Mouse (Mus musculus) liver, adult 2 months (tissue): ENCODE results near the gene Dusp28. TPM values are rescaled to one million over a fixed set of nuclear protein-coding genes. Genes with fewer than 3 reads are reported as not detected.

ENCODE experiments used
- DNase-seq: peaks from one replicate; pipeline ENCODE4 v3.0.0-alpha.2; 2011; ENCODE audit warnings: low read depth, low spot score; ENCODE audit errors: extremely low read depth
- H3K27ac ChIP-seq: fragments of 200-500 bp; replicated peaks from 2 replicates; pipeline ENCODE4 v1.5.1; 2012; ENCODE audit warnings: low read depth, mild to moderate bottlenecking, control low read depth, inconsistent platforms, low read length; ENCODE audit not compliant: insufficient read depth
- H3K27me3 ChIP-seq: fragments of 200-500 bp; 2 replicates; pipeline ENCODE4 v1.6.1; 2012; ENCODE audit warnings: mild to moderate bottlenecking, moderate library complexity, low read length, inconsistent platforms; ENCODE audit not compliant: control insufficient read depth, insufficient read depth
- H3K36me3 ChIP-seq: fragments of 200-500 bp; 2 replicates; pipeline ENCODE4 v1.6.1; 2012; ENCODE audit warnings: low read length, inconsistent platforms; ENCODE audit not compliant: control insufficient read depth, insufficient read depth
- H3K4me1 ChIP-seq: fragments of 200-500 bp; 2 replicates; pipeline ENCODE4 v1.6.1; 2011; ENCODE audit warnings: low read length; ENCODE audit not compliant: control insufficient read depth, insufficient read depth
- H3K4me3 ChIP-seq: fragments of 200-500 bp; 2 replicates; pipeline ENCODE4 v1.5.1; 2011; ENCODE audit warnings: low read depth, mild to moderate bottlenecking, control low read depth, low read length, moderate library complexity; ENCODE audit not compliant: insufficient read depth
- H3K79me2 ChIP-seq: fragments of 200-500 bp; 2 replicates; pipeline ENCODE4 v1.6.1; 2012; ENCODE audit warnings: inconsistent platforms, mild to moderate bottlenecking, low read length, moderate library complexity; ENCODE audit not compliant: control insufficient read depth, insufficient read depth
- H3K9ac ChIP-seq: fragments of 200-500 bp; 2 replicates; pipeline ENCODE4 v1.6.1; 2012; ENCODE audit warnings: low read depth, mild to moderate bottlenecking, control low read depth, inconsistent platforms, low read length
- CTCF ChIP-seq: fragments of 200-500 bp; IDR thresholded peaks from 2 replicates; pipeline ENCODE4 v1.5.1; 2011; ENCODE audit warnings: low read depth, low read length, control low read depth
- POLR2A ChIP-seq: fragments of 200-500 bp; IDR thresholded peaks from 2 replicates; pipeline ENCODE4 v1.6.1; 2011; ENCODE audit warnings: low read length, control low read depth; ENCODE audit not compliant: insufficient read depth; ENCODE audit errors: extremely low read depth
- WGBS: fragments of 180-500 bp; shearing (Covaris S2); methylation state at CpG from one replicate; pipeline ENCODE4 v1.1.7; 2018; 5-methylcytosine and 5-hydroxymethylcytosine counted together
- polyA plus RNA-seq: library from polyadenylated mRNA; depleted of rRNA; stranded (reverse); fragments of >200 nt; gene quantifications from 2 replicates; pipeline ENCODE4 v1.2.3, GENCODE M21; 2012
- total RNA-seq: library from RNA; depleted of rRNA; stranded (reverse); fragments of >200 nt; gene quantifications from 2 replicates; pipeline ENCODE4 v1.2.3, GENCODE M21; 2014

Dusp28 gene
- total and polyA plus RNA-seq, 2 experiments: 11.9 to 20.6 TPM

- Histone ChIP-seq H3K36me3 (no peaks in the 10 kb centered on the region), H3K79me2 (no peaks in the 10 kb centered on the region), H3K27me3 (no peaks in the 10 kb centered on the region), H3K9ac (no peak overlapping the region), H3K27ac (no peak overlapping the region), H3K4me1 (no peaks in the 10 kb centered on the region), H3K4me3 (no peak overlapping the region)
- TF ChIP-seq CTCF (no peak), POLR2A (no peak)
- 84% methylated on average over 6 of the region's 6 CpGs for WGBS
- no peak for DNase-seq
Observed at GRCm38 (mm10) chr1:92881982-92882381, 24.8 kb upstream of the Dusp28 start.

GRCm38 (mm10) chr1:92888901-92889655 is 17.7 kb upstream of the Dusp28 start:
- Histone ChIP-seq H3K79me2 (no peaks in the 10 kb centered on the region), H3K4me3 (no peak overlapping the region), H3K4me1 (no peaks in the 10 kb centered on the region), H3K27ac (no peak overlapping the region), H3K36me3 (no peaks in the 10 kb centered on the region), H3K27me3 (no peaks in the 10 kb centered on the region), H3K9ac (no peak overlapping the region)
- TF ChIP-seq POLR2A (no peak), CTCF (no peak)
- no peak for DNase-seq
- 83% methylated on average over 7 of the region's 7 CpGs for WGBS

- Histone ChIP-seq H3K4me3 (no peak overlapping the region), H3K9ac (no peak overlapping the region), H3K36me3 (no peaks in the 10 kb centered on the region), H3K4me1 (no peaks in the 10 kb centered on the region), H3K27me3 (no peaks in the 10 kb centered on the region), H3K79me2 (no peaks in the 10 kb centered on the region), H3K27ac (no peak overlapping the region)
- TF ChIP-seq CTCF: no peak
- no peak for TF ChIP-seq POLR2A
- DNase-seq: no peak
- 83% methylated on average over 3 of the region's 3 CpGs for WGBS
Observed at GRCm38 (mm10) chr1:92892791-92893190, 14.0 kb upstream of the Dusp28 start.

DNA sequence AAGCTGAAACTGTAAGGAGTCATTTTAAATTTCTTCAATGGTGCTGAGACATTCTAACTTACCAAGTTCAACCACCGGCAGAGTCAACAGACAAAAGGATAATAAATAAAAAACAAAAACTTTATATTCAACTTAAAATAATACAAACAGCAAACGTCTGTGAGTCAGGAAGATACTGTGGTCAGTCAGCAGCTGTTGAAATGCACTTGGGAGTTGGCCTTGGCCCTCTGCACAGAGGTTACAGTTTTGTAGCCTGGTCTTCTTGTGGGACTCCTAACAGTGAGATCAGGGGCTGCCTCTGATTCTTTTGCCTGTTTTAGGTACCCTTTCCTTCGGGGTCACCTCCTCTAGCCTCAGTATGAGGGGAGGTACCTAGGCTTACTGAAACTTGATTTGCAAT is 12.9 kb upstream of the Dusp28 start:
- H3K36me3 ChIP-seq: no peaks in the 10 kb centered on the region
- no peak for TF ChIP-seq POLR2A
- TF ChIP-seq CTCF: no peak
- no peaks in the 10 kb centered on the region for H3K4me1 ChIP-seq
- no peak for DNase-seq
- H3K27ac ChIP-seq: no peak overlapping the region
- H3K79me2 ChIP-seq: no peaks in the 10 kb centered on the region
- no peak overlapping the region for H3K4me3 ChIP-seq
- WGBS: 57% methylated on average over 3 of the region's 3 CpGs
- H3K9ac ChIP-seq: no peak overlapping the region
- H3K27me3 ChIP-seq: no peaks in the 10 kb centered on the region

- no peak for TF ChIP-seq POLR2A
- TF ChIP-seq CTCF: peak; percentile 93
- no peaks in the 10 kb centered on the region for H3K4me1 ChIP-seq
- no peaks in the 10 kb centered on the region for H3K36me3 ChIP-seq
- no peaks in the 10 kb centered on the region for H3K79me2 ChIP-seq
- H3K27ac ChIP-seq: no peak overlapping the region
- no peaks in the 10 kb centered on the region for H3K27me3 ChIP-seq
- H3K9ac ChIP-seq: no peak overlapping the region
- WGBS: 14% methylated on average over 3 of the region's 3 CpGs
- peak; percentile 46 for DNase-seq
- H3K4me3 ChIP-seq: no peak overlapping the region
Observed at GRCm38 (mm10) chr1:92895089-92895488, 11.7 kb upstream of the Dusp28 start.

DNA sequence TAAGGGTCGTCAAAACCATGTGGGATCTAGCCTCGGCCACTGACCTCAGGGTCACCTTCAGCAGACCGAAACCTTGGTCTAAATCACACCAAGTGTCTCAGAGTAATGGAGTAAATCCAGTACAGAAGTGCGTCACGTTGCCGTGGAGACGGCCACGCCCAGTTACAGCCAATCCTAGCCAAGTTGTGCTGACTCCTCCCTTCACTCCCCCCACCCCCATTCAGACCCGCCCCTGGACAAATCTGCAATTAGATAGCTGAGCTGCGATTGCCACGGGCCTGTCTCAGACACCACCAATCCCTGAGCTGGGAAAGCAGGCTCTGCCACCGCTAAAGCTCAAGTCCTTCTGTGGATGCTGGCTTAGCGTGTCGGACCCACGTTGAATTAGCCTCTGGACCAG is 4.0 kb upstream of the Dusp28 start, which contains the start of gene Ankmy1:
Gene Ankmy1, minus strand, starts transcription at position 121 of the 400 bp plus-strand sequence.
- Histone ChIP-seq H3K9ac (no peak within 1 kb of the TSS), H3K4me1 (peaks cover 9% of the 10 kb centered on the region), H3K27me3 (no peaks in the 10 kb centered on the region), H3K4me3 (no peak within 1 kb of the TSS), H3K27ac (peak within 1 kb of the TSS; percentile 15; the same call in 1 of the 2 replicates), H3K36me3 (no peaks in the 10 kb centered on the region), H3K79me2 (no peaks in the 10 kb centered on the region)
- no peak for TF ChIP-seq CTCF
- TF ChIP-seq POLR2A: no peak
- WGBS: 7% methylated on average over 15 of the region's 15 CpGs
- DNase-seq: peak; percentile 49
